In genomic region chr17:73225996-73226395, GRCm38 (mm10) we compare ENCODE assay signal across 9 mouse cellular contexts.
A peak's percentile ranks its signal among the peaks of the same experiment; 100 is the strongest.
DNase-seq lines count a peak whose midpoint lies in the region; ATAC-seq and TF ChIP-seq lines count a peak whose summit lies in the region.
"Had no signal": no experiment of that assay in that cellular context is flagged by ENCODE, and none has a peak within 500 bp of the region (broad histone marks: within the 10 kb centered on the region; RNA-seq: fewer than 3 reads in every experiment).

No protein-coding gene starts in this region.

- H3K9ac ChIP-seq in forebrain, postnatal 0 days, result no peak overlapping the region
- no peak overlapping the region for H3K9ac ChIP-seq in midbrain, postnatal 0 days (replicated peaks; ENCODE audit: low read length, poor library complexity, severe bottlenecking)

- ATAC-seq in forebrain, postnatal 0 days, result 0 out of 2 replicates have a peak, but pooled peaks have one; percentile 8
- ATAC-seq in midbrain, postnatal 0 days (ENCODE audit: low FRiP score), result no peak

- DNase-seq in kidney, adult 11 months, result peak; percentile 19
- DNase-seq in kidney, adult 18-20 months, result no peak
- no peak for DNase-seq in forebrain, postnatal 0 days
- DNase-seq in kidney, adult 9 months, result peak; percentile 27
- peak; percentile 24 for DNase-seq in midbrain, postnatal 0 days (ENCODE audit: low spot score)
- no peak for DNase-seq in left cerebral cortex, adult 11 months (ENCODE audit: low spot score)
- DNase-seq in gastrocnemius, postnatal 4 days (ENCODE audit: low spot score in 2 of 2), result no peak
- no peak for DNase-seq in frontal cortex, postnatal 25 days (ENCODE audit: low spot score in 2 of 2)

- no peaks in the 10 kb centered on the region for H3K9me3 ChIP-seq in forebrain, postnatal 0 days (ENCODE audit: low read length)
- H3K9me3 ChIP-seq in midbrain, postnatal 0 days (ENCODE audit: low read length), result no peaks in the 10 kb centered on the region

- no peaks in the 10 kb centered on the region for H3K27me3 ChIP-seq in forebrain, postnatal 0 days (ENCODE audit: insufficient read depth, low read length)
- no peaks in the 10 kb centered on the region for H3K27me3 ChIP-seq in midbrain, postnatal 0 days (ENCODE audit: insufficient read depth, low read length)
- H3K27me3 ChIP-seq: CH12.LX had no signal

- no peaks in the 10 kb centered on the region for H3K36me3 ChIP-seq in forebrain, postnatal 0 days (ENCODE audit: insufficient read depth)
- no peaks in the 10 kb centered on the region for H3K36me3 ChIP-seq in midbrain, postnatal 0 days (ENCODE audit: insufficient read depth, low read length)

- H3K4me3 ChIP-seq in forebrain, postnatal 0 days (ENCODE audit: low read depth, low read length), result no peak overlapping the region
- no peak overlapping the region for H3K4me3 ChIP-seq in midbrain, postnatal 0 days (ENCODE audit: low read depth, low read length)

- H3K4me1 ChIP-seq in forebrain, postnatal 0 days (ENCODE audit: insufficient read depth), result peaks cover 12% of the 10 kb centered on the region
- peaks cover 5% of the 10 kb centered on the region; the same call in 1 of the 2 replicates for H3K4me1 ChIP-seq in midbrain, postnatal 0 days (ENCODE audit: insufficient read depth, low read length)

- H3K27ac ChIP-seq in forebrain, postnatal 0 days (ENCODE audit: low read depth, low read length), result peak overlapping the region; percentile 82
- H3K27ac ChIP-seq in midbrain, postnatal 0 days (ENCODE audit: low read depth, low read length), result no peak overlapping the region

- no peak for TF ChIP-seq CTCF in forebrain, postnatal 0 days (IDR thresholded peaks at IDR 0.05; ENCODE audit: low read depth)
- no peak for TF ChIP-seq CTCF in midbrain, postnatal 0 days (IDR thresholded peaks at IDR 0.05)

- 32% methylated on average over 5 of the region's 5 CpGs for WGBS in forebrain, postnatal 0 days
- 26% methylated on average over 5 of the region's 5 CpGs for WGBS in midbrain, postnatal 0 days

- H3K4me2 ChIP-seq in forebrain, postnatal 0 days (ENCODE audit: low read depth), result no peak overlapping the region
- H3K4me2 ChIP-seq in midbrain, postnatal 0 days (ENCODE audit: low read depth, low read length, poor library complexity, severe bottlenecking), result no peak overlapping the region

Comparison
In these comparisons a context has a peak if more than half of its experiments do, and no peak if none do; other contexts are left out.
1. DNase-seq: peak in kidney, adult 11 months (single experiment), kidney, adult 9 months (single experiment) and midbrain, postnatal 0 days (single experiment); none in kidney, adult 18-20 months (single experiment), forebrain, postnatal 0 days (single experiment), left cerebral cortex, adult 11 months (single experiment), gastrocnemius, postnatal 4 days (0 of 2) and frontal cortex, postnatal 25 days (0 of 2).